Mouse (Mus musculus) spleen, adult 12 weeks (tissue): ENCODE measurements at regions not wholly inside any gene's neighbourhood (a gene's known extent, or its start where the extent isn't known, plus 50 kb on each side); places are given as distances from the start of the nearest gene placed in this dataset.

Experiments
- DNase-seq: peaks from one replicate; pipeline ENCODE4 v3.0.0; 2022; ENCODE audit warnings: low spot score

DNA sequence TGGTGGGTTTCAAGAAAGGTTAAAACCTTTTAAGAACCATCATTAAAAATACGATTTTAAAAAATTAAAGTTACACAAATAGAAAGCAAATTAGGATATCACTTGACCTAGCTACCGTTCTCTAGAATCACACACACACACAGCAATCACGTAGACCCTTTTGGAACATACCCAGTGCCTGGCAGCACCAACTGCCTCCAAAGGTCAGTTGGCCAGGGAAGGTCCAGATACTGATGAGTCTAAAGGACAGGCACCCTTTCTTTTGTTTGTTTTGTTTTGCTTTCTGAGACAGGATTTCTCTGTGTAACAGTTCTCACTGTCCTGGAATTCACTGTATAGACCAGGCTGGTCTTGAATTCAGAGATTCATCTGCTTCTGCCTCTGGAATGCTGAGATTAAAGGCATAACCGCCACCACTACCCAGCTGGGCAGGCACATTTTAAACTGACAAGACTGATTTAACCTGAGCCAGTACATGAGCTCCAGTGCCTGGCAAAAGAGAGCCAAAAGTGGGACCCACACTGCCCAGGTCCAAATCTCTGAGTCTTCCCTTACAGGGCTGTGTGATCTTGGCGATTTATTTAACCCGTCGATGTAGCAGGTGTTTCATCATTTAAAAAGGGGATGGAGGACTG, 353.0 kb downstream of the Pmp22 start:
- no peak for DNase-seq

GRCm38 (mm10) chr11:63482593-63482992, 353.8 kb downstream of the Pmp22 start:
- DNase-seq, result no peak

GRCm38 (mm10) chr11:63487203-63487602, 358.4 kb downstream of the Pmp22 start:
- no peak for DNase-seq

- DNase-seq, result no peak
These were observed 373.4 kb downstream of the Pmp22 start for GRCm38 (mm10) chr11:63502181-63502580.

DNA sequence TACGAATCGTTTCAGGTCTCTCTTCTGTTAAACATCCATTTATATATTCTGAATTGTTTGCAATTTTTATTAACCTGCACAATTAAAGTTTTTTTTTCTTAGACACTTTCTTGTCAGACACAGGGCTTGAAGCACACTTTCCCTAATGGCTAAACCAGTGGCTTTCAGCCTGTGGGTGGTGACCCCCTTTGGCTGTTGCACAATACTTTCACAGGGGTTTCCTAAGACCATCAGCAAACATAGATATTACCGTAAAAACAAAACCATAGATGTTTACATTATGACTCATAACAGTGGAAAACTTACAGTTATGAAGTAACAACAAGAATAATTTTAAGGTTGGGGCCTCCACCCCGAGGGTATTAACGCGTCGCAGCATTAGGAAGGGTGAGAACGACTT, 378.6 kb downstream of the Pmp22 start:
- no peak for DNase-seq

- no peak for DNase-seq
These were observed 379.9 kb downstream of the Pmp22 start for GRCm38 (mm10) chr11:63508727-63509126.

DNA sequence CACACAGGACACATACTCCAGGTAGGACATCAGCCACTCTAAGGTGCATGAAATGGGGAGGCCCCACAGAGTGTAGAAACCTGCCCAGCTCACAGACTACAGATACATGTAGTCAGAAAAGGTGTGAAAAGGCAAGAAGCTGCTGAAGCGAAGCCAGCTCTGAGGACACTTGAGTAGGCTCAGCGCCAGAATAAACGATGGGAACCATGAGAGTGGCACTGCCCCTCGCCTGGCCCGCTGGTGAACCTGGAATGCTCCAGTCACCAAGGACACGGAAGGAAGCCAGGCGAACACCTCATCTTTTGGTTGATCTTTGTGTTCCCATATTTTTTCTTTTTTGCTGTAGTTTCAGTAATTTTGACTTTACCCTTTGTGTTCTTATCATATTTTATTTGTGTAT, 381.8 kb downstream of the Pmp22 start:
- DNase-seq, result no peak

GRCm38 (mm10) chr11:63514615-63515014, 385.8 kb downstream of the Pmp22 start:
- DNase-seq, result no peak

- DNase-seq, result no peak
These were observed 390.1 kb downstream of the Pmp22 start for GRCm38 (mm10) chr11:63518847-63519246.

DNA sequence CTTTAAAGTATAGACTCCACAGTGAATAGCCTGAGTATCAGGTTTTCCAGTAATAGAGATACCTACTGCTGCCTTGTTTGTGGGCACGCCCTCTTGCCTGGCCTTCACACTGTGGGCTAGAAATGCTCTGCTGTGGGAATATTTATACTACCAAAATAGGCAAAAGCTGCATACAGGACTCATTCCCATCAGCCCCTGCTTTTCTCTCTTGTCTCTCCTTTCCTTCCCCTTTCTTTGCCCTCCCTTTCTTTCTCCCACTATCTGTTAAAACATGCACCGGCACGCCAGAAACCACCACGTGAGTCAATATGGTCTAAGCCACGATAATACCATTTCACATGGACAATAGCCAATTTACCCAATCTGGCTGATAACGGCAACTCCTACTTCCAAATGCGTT, 395.5 kb downstream of the Pmp22 start:
- no peak for DNase-seq

DNA sequence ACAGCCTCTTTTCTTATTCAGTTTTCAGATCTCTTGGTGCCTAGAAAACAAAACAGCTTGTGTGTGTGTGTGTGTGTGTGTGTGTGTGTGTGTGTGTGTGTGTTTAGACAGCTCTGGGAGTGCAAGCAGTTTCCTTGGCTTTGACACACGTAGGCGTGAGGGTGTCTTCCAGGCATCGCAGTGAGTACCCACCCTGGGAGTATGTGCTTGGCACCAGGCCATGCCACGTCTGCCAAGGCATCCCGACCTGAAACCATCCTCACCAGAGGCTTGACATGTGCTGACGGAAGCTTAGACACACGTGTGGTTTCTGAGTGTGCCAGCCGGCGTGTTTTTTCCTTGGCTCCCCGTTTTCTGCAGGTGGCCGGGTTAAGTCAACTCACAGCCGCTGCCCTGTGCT, 396.6 kb downstream of the Pmp22 start:
- no peak for DNase-seq

- no peak for DNase-seq
These were observed 396.1 kb downstream of the Hs3st3b1 start for GRCm38 (mm10) chr11:63525956-63526355.

DNA sequence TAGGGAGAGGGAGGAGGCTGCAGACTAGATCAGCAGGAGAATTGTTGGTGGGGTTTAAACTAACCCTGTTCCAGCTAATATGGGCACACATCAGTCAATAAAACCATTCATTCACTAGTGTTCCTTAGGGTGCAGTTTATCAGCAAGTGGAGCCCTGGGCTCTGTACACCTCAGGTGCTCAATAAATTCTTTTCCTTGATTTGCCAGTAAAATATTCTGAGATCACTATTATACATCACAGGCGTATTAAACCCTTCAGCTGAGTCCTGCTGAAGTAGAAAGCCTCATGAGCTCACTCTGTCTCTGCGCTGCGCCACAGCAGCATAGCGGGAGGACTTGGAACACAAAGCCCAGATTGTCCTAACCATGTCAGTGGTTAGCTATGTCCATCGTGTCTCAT, 389.3 kb downstream of the Hs3st3b1 start:
- no peak for DNase-seq

- no peak for DNase-seq
These were observed 388.4 kb downstream of the Hs3st3b1 start for GRCm38 (mm10) chr11:63533555-63534200.

GRCm38 (mm10) chr11:63537693-63538092, 384.4 kb downstream of the Hs3st3b1 start:
- DNase-seq, result no peak

DNA sequence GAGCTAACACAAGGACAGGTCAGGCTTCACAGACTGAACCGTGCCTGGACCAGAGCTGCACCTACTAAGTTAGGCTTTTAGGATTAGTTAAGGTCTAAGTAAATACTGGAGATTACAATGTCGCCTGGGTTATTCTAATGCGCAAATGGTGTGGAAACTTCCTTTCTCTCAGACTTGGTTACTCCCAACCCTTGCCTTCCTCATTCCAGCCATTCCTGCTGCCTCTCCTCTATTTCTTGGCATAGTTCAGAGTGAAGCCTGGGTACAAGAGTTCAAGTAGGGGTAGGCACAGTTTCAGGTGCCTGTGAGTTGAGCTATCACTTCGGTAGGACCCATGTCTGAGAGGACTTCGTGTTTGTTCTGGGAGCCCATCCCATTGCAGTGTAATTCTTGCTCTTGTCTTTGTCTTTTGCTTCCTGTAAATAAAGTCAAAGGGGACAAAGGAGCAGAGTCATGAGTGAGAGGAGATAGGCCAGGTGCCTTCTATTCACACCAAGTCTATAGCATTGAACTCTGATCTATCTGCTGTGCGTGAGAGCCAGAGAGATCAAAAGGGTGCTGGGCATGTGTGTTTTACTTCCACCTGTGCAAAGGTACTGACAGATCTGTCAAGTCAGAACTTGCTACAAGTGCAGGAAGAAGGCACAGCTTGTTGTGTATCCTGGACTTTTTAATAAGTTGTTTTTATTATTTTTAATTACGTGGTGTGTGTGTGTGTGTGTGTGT, 378.0 kb downstream of the Hs3st3b1 start:
- no peak for DNase-seq

GRCm38 (mm10) chr11:63545516-63545915, 376.6 kb downstream of the Hs3st3b1 start:
- no peak for DNase-seq

DNA sequence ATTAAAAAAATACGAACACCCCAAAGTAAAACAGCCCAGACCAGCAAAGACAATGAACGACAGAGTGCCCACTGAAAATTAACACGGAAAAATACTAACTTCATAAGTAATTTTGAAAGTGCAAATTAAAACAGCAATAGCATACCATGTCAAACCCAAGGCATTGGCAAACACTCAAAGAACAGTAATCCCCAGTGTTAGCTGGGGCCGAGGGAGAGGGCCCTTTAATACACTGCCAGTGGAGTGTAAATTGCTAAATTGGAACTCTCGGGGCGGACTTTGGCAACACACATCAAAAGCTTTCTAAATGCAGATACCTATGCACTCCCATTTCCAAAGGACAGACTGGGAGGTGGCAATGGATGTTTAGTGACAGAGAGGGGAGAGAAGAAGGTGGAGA, 361.6 kb downstream of the Hs3st3b1 start:
- no peak for DNase-seq

- no peak for DNase-seq
These were observed 359.4 kb downstream of the Hs3st3b1 start for GRCm38 (mm10) chr11:63562696-63563095.

GRCm38 (mm10) chr11:63565471-63566232, 356.4 kb downstream of the Hs3st3b1 start:
- DNase-seq, result no peak

GRCm38 (mm10) chr11:63569785-63570479, 352.2 kb downstream of the Hs3st3b1 start:
- DNase-seq, result no peak

DNA sequence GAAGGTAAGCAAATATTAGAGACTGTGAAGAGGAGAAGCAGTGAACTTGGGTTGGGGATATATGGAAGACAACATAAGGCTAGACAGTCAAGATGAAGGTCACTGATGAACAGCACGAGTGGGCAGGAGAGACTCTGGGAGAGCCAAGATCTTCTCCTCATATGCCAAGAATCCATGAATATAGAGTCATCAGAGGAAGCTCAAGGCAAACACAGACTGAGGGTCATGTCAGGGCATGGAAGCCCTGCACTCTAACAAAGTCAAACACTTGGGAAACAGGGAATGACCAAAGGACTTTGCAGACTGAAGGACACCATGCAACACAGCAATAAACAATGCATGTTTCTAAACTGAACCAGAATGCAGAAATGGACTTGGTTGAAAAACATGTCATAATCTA, 351.4 kb downstream of the Hs3st3b1 start:
- DNase-seq, result no peak
